Mouse (Mus musculus) left cerebral cortex, adult 2 months (tissue): ENCODE measurements at regions not wholly inside any gene's neighbourhood (a gene's known extent, or its start where the extent isn't known, plus 50 kb on each side); places are given as distances from the start of the nearest gene placed in this dataset.

Source experiments
- DNase-seq, 2 experiments: peaks; one replicate each; pipeline ENCODE4 v3.0.0; 2021 to 2022; ENCODE audit warnings: low spot score in 2 of 2, mixed read lengths in 1 of 2; ENCODE audit errors: extremely low spot score in 1 of 2
- H3K27ac ChIP-seq: fragments of 200-600 bp; 2 replicates; pipeline ENCODE4 v1.8.1; 2022
- H3K4me3 ChIP-seq: fragments of 200-600 bp; 2 replicates; pipeline ENCODE4 v1.8.1; 2022
- CTCF ChIP-seq: fragments of 200-600 bp; IDR thresholded peaks from 2 replicates; pipeline ENCODE4 v1.8.1; 2022; ENCODE audit warnings: antibody characterized with exemption, mild to moderate bottlenecking, moderate library complexity
- intact Hi-C: fragments of 180-260 bp; cut with DNase I; formaldehyde crosslinking; loops from one replicate; pipeline ENCODE4 v1.15.1; 2025
- microRNA-seq, 2 experiments: library from miRNA; unstranded; fragments of <30 nt; microRNA quantifications; one replicate each; pipeline ENCODE4 v1.2.0; 2021

DNA sequence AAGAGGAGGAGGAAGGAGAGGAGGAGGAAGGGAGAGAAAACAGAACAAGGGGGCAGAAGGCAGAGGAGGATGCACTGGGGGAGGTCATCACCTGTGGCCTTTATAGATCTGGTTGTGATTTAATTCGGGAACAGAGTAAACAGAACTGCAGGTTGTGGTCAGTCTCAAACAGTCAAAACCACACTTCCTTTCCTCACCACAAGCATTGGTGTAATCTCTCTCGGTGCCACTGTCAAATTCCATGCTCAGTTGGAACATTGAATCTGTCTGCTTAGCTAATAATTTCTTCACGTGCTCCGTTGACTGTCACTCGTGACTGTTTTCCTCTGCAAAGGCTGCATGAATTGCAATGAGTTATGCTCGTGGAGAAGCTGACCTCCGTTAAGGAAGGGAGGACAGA is 143.6 kb upstream of the Chrm3 start:
- Histone ChIP-seq H3K27ac (no peak overlapping the region), H3K4me3 (no peak overlapping the region)
- no peak for TF ChIP-seq CTCF
- intact Hi-C loops = no loop called here
- DNase-seq = no peak

DNA sequence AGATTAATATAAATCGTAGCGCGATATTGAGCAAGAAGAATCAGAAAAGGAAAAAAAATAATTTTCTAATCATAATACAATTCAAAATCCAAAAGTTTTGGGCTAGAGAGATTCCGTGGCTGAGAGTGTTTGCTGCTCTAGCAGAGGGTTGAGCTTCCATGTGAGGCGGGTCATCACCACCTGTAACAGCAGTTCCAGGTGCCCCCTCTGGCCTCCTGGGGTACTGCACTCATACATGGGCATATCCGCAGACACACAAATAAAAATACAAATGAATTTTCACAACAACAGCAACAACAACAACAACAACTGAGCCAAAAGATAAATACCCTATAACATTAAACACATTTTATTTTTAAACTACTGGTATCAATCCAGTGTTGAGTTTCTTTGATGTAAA is 94.7 kb upstream of the Chrm3 start:
- DNase-seq = no peak
- TF ChIP-seq CTCF = peak; percentile 30
- intact Hi-C loops = no loop called here

DNA sequence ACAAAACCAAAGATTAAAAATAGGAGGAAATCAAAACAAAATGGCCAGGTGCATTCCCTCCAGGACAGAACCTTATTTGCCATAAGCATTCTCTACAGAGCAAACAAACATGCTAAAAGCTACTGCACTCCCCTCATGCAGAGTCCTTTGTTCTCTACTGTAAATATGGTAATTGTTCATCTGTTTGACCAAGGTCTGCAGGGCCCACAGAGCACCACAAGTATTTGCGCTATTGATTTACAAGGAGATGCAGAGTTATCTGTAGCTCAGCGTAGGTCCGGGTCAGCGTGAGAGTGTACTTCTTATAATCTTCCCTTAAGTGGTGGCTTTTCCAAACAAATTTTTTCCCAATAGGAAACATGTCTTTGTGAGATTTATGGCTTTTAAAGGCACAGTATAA is 94.0 kb upstream of the Chrm3 start:
- Histone ChIP-seq H3K27ac (no peak overlapping the region), H3K4me3 (no peak overlapping the region)
- intact Hi-C loops = loop anchor here (5.0 kb wide), 1 partner anchor 567 kb away; no protein-coding TSS in a partner anchor
- DNase-seq = no peak
- TF ChIP-seq CTCF = no peak

More for the DNA sequence above, 94.7 kb upstream of the Chrm3 start:
- no peak overlapping the region for H3K27ac ChIP-seq
- no peak overlapping the region for H3K4me3 ChIP-seq

DNA sequence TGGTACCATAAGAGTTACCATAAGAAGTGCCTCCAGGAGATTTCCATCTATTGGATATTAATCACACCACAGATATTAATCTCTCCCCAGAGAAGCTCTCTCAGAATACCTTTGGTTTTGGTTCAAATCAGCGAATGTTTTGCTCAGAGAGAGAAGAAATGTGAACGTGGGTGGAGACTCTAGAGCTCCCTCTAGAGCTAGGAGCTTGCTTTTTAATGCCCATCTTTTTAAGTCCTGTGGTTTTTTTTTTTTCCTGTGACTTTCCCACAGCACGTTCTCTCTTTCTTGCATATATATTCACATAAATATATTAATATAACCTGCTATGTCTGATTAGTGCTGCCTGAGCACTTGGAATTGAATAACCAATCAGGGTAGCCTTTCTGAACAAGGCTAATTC is 90.4 kb upstream of the Chrm3 start:
- DNase-seq = no peak
- Histone ChIP-seq H3K27ac (no peak overlapping the region), H3K4me3 (no peak overlapping the region)
- intact Hi-C loops = loop anchor here (5.0 kb wide), 1 partner anchor 564 kb away; no protein-coding TSS in a partner anchor
- peak; percentile 51 for TF ChIP-seq CTCF

DNA sequence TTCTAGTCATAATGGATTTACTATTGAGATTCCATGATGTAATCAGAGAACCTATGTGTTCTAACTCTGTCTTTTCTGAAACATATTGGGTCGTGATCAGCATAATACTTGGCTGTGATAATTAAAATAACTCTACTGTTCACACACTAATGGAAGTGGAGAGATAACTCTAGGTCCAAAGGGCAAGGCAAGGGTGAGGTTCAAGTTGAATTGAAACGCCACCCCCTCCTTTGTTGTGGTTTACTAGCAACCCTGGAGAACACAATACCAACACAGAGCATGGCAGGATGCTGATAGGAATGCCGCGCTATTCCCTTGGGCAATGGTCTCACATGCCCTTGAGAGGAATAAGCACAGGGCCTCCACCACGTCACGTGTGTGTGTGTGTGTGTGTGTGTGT is 88.9 kb upstream of the Chrm3 start:
- no peak for TF ChIP-seq CTCF
- Histone ChIP-seq H3K4me3 (no peak overlapping the region), H3K27ac (no peak overlapping the region)
- intact Hi-C loops = no loop called here
- no peak for DNase-seq

DNA sequence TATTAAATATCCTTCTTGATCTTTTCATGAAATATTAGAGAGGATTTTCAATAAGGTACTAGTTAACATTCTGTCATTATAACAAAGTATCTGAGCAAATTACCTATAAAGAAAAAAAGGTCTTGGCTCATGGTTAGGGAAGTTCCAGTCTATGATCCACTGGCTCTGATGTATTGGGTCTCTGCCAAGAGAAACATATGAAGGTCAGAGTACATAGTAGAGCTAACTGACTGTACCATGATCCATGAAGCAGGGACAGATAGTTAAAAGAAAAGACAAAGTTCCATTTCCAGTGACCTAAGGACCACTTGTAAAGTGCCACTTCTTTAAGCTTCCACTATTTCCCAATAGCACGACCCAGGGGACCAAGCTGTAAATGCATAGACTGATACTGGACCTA is 87.2 kb upstream of the Chrm3 start:
- intact Hi-C loops = no loop called here
- no peak for DNase-seq
- Histone ChIP-seq H3K4me3 (no peak overlapping the region), H3K27ac (no peak overlapping the region)
- no peak for TF ChIP-seq CTCF

DNA sequence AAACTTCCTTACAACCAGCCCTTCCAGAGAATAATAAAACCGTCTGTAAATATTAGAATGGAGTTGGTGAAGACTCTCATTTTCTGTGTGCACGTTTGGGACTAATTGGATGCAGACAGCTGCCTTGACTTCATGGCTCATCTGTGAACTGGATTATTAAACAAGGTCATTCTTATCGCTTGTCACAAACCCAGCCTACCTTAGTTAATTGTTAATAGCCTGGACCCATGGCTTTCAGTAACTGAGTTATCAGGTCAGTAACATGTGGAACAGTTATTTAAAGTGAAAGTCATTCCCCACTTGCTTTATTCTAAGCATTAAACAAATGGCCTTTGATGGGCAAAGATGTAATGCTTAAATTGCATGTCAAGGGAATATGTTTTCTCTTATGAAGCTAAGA is 85.0 kb upstream of the Chrm3 start:
- intact Hi-C loops = no loop called here
- no peak for DNase-seq
- no peak for TF ChIP-seq CTCF

More for the DNA sequence above, 85.0 kb upstream of the Chrm3 start:
- Histone ChIP-seq H3K4me3 (no peak overlapping the region), H3K27ac (no peak overlapping the region)

Small RNA genes lying in the stretch of these regions (microRNA-seq; reads per million reads assigned to microRNA genes)
- 0 reads per million in 2 experiments for gene Gm23415
